Mouse (Mus musculus) frontal cortex, adult (tissue): ENCODE results near the gene Tnfrsf12a.
A peak's percentile ranks its signal among the peaks of the same experiment; 100 is the strongest.

Experiments used
- ATAC-seq: cut with Nextera tagmentation; 2 replicates; pipeline ENCODE4 v1.9.2; 2017; ENCODE audit warnings: mild to moderate bottlenecking, moderate library complexity, mixed read lengths; ENCODE audit not compliant: low TSS enrichment

Gene Tnfrsf12a

DNA sequence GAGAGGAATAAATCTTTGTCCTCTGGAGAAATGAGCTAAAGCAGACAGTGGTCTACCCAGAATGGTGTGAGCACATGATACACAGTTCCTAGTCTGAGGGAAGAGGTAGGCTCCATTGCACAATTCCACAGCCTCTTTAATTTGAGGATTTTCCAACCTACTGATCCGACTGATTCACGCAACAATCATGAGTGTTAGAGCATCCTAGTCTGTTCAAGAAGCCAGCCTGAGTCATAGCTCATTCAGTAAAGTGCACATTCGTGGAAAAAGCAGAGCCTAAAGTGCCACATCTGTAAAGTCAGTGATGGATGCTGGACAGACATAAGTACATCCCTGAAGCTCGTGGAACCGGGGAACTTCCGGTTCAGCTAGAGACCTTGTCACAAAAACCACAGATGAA lies 25.9 kb downstream of the Tnfrsf12a start:
- no peak for ATAC-seq

DNA sequence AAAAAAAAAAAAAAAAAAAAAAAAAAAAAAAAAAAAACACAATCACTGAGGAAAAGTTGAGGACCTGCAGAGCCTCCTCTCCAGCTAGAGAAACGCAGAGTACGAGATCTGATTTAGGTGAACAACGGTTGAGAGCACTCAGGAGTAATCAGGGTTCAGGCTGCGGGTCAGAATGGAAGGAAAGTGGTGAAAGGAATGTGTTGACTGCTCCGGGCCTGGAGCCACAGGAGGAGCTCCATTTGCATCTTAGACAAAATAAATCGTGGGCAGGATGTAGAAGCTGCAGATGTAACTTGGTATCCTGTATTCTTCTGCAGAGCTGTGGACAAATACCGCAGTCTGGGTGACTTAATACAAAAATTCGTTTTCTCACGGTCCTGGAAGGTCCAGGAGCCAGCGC lies 31.4 kb downstream of the Tnfrsf12a start:
- no peak for ATAC-seq

DNA sequence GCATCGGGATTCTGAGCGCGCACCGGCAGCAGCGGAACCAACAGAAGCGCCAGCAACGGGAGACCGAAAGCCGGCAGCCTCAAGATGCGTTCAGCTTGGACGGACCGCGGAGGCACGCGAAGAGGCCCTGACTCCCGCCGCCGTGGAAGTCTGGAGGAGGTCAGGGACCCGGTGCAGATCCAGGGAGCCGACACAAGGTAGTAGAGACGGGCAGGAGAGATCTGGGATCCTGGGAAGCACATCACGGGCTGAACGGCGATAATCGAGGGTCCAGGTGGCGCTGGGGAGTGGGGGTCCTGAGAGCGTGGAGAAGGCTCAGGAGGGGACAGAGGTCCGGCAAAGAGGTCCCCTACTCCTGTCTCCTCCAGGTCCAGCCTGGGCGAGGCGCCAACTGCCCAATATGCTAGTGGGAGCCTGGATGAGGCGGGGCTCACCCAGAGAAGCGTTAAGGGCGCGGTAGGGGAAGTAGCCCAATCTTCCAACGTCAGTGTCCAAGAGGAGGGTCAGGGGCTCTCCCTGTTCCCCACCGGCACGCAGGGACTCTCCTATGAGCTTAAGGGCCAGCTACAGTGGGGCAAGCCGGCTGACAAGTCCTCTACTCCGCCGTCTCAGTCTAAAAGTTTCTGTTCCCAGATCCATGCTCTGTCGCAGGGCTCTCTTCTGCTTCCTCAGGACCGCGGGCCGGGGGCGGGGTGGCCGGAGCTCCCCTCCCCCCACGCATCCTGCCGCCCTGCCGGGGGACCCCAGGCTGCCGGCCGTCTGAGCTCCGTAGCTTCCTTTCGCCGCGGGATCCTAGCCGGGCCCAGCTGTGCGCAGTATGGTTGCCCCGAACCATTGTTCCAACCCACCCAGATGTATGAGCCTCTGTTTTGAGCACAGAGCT lies 32.4 kb downstream of the Tnfrsf12a start, which contains the start of gene Mmp25:
TSS of gene Mmp25 (minus strand) at position 665 of the 883 bp plus-strand sequence.
- ATAC-seq: no peak

- ATAC-seq: no peak
Observed at GRCm38 (mm10) chr17:23631241-23631640, 46.0 kb downstream of the Tnfrsf12a start.

- peak; percentile 100 for ATAC-seq
Observed at GRCm38 (mm10) chr17:23630195-23631020, 46.9 kb downstream of the Tnfrsf12a start.

DNA sequence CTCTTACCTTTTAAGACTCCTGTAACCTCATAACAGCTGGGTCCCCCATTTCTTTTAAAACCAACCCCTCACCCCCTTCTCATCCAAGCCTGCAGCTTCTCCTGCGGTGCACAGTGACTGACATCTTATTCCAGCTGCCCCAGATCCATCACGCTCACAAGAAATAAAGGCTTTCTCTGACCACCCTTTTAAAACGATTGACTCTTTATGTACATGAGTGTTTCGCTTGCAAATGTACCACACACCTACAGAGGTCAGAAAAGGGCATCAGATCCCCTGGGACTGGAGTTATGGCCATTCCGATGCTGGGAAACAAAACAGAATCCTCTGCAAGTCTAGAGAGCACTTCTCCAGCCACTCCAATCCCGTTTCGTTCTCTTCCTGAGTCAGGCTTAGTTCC lies 49.5 kb downstream of the Tnfrsf12a start:
- ATAC-seq: no peak
